Mouse (Mus musculus) ES-E14 (cell line): ENCODE measurements around the gene Aldob.

ENCODE experiments used
- MAFK ChIP-seq: IDR thresholded peaks from 2 replicates; pipeline ENCODE4 v1.6.1; 2014; ENCODE audit warnings: mild to moderate bottlenecking, low read depth, low read length, inconsistent platforms; ENCODE audit not compliant: insufficient read depth
- ZC3H11A ChIP-seq: IDR thresholded peaks from 2 replicates; pipeline ENCODE4 v1.6.1; 2012; ENCODE audit warnings: low read depth, mild to moderate bottlenecking, inconsistent platforms, low read length, borderline replicate concordance

- no peak for TF ChIP-seq MAFK
- no peak for TF ChIP-seq ZC3H11A
Measured at GRCm38 (mm10) chr4:49586811-49587210, 37.5 kb upstream of the Aldob start.
